Mouse (Mus musculus) intestine, embryonic 14.5 days (tissue): ENCODE results near the gene Cldn34b2. TPM values are rescaled to one million over a fixed set of nuclear protein-coding genes. Genes with fewer than 3 reads are reported as not detected.
"Not testable (repeated sequence)": the region's sequence is repeated elsewhere in the genome, so short reads cannot be mapped to it uniquely, and the experiment has no call there.

Experiments
- ATAC-seq: fragments of 200-750 bp; cut with Nextera tagmentation; replicated peaks from 2 replicates; pipeline ENCODE4 v1.8.0; 2017; ENCODE audit warnings: low read depth, moderate number of reproducible peaks, moderate TSS enrichment, moderate library complexity; ENCODE audit not compliant: low FRiP score, low TSS enrichment
- DNase-seq: peaks from one replicate; pipeline ENCODE4 v3.0.0-alpha.2; 2018; ENCODE audit warnings: low spot score
- H3K27ac ChIP-seq: fragments of 300-500 bp; sonication (generic); 2 replicates; pipeline ENCODE4 v1.5.1; 2014; ENCODE audit warnings: low read depth, mild to moderate bottlenecking, control low read depth
- H3K27me3 ChIP-seq: fragments of 300-500 bp; sonication (generic); replicated peaks from 2 replicates; pipeline ENCODE4 v1.6.1; 2014; ENCODE audit warnings: low read length, control low read depth; ENCODE audit not compliant: control insufficient read depth, insufficient read depth
- H3K36me3 ChIP-seq: fragments of 300-500 bp; sonication (generic); 2 replicates; pipeline ENCODE4 v1.6.1; 2014; ENCODE audit warnings: low read length, control low read depth; ENCODE audit not compliant: control insufficient read depth, insufficient read depth
- H3K4me1 ChIP-seq: fragments of 300-500 bp; sonication (generic); replicated peaks from 2 replicates; pipeline ENCODE4 v1.6.1; 2014; ENCODE audit warnings: low read length, control low read depth, mixed read lengths; ENCODE audit not compliant: control insufficient read depth, insufficient read depth
- H3K4me2 ChIP-seq: fragments of 300-500 bp; sonication (generic); 2 replicates; pipeline ENCODE4 v1.6.1; 2014; ENCODE audit warnings: low read length
- H3K4me3 ChIP-seq: fragments of 300-500 bp; sonication (generic); 2 replicates; pipeline ENCODE4 v1.5.1; 2014; ENCODE audit warnings: low read depth, low read length, control low read depth, mixed read lengths
- H3K9ac ChIP-seq: fragments of 300-500 bp; sonication (generic); 2 replicates; pipeline ENCODE4 v1.6.1; 2014; ENCODE audit warnings: mild to moderate bottlenecking, low read length
- H3K9me3 ChIP-seq: fragments of 300-500 bp; sonication (generic); 2 replicates; pipeline ENCODE4 v1.6.1; 2016; ENCODE audit warnings: low read length, control low read depth; ENCODE audit not compliant: control insufficient read depth
- WGBS: fragments of 180-500 bp; shearing (Covaris S2); extraction: QIAGEN DNeasy Blood & Tissue Kit; methylation state at CpG from one replicate; pipeline ENCODE4 v1.1.7; 2014; 5-methylcytosine and 5-hydroxymethylcytosine counted together
- polyA plus RNA-seq: library from polyadenylated mRNA; unstranded; fragments of >200 nt; fragmentation: Nextera tagmentation; extraction: Ambion mirVana; gene quantifications from 2 replicates; pipeline ENCODE4 v1.2.1, GENCODE M21; 2014

Gene Cldn34b2
- not detected in 2 replicates for polyA plus RNA-seq

GRCm38 (mm10) chrX:155128312-155128711, at the start of gene Cldn34b2:
TSS of gene Cldn34b2 (minus strand) at chrX:155128412.
- not testable (repeated sequence) for H3K36me3 ChIP-seq, H3K4me2 ChIP-seq, H3K27me3 ChIP-seq, H3K9ac ChIP-seq, DNase-seq, H3K9me3 ChIP-seq, H3K4me3 ChIP-seq, ATAC-seq, H3K27ac ChIP-seq, H3K4me1 ChIP-seq
- WGBS: 76% methylated on average over 3 of the region's 3 CpGs

- Histone ChIP-seq H3K4me2 (no peak overlapping the region), H3K27me3 (no peaks in the 10 kb centered on the region), H3K9me3 (no peaks in the 10 kb centered on the region), H3K4me3 (no peak overlapping the region), H3K36me3 (no peaks in the 10 kb centered on the region), H3K27ac (no peak overlapping the region), H3K4me1 (no peaks in the 10 kb centered on the region), H3K9ac (no peak overlapping the region)
- WGBS: 62% methylated on average over 2 of the region's 2 CpGs
- no peak for ATAC-seq
- DNase-seq: no peak
Measured at GRCm38 (mm10) chrX:155177640-155178039, 49.4 kb upstream of the Cldn34b2 start.

- 79% methylated on average over 2 of the region's 2 CpGs for WGBS
- no peak overlapping the region for H3K9ac ChIP-seq
- no peaks in the 10 kb centered on the region for H3K9me3 ChIP-seq
- no peak overlapping the region for H3K4me2 ChIP-seq
- no peaks in the 10 kb centered on the region for H3K4me1 ChIP-seq
- H3K36me3 ChIP-seq: no peaks in the 10 kb centered on the region
- no peak overlapping the region for H3K27ac ChIP-seq
- H3K4me3 ChIP-seq: no peak overlapping the region
- ATAC-seq (no peak), DNase-seq (no peak)
- no peaks in the 10 kb centered on the region for H3K27me3 ChIP-seq
Measured at GRCm38 (mm10) chrX:155177230-155177629, 49.0 kb upstream of the Cldn34b2 start.

- H3K9me3 ChIP-seq: no peaks in the 10 kb centered on the region
- WGBS: 33% methylated on average over 4 of the region's 4 CpGs
- H3K4me2 ChIP-seq: no peak overlapping the region
- H3K4me3 ChIP-seq: no peak overlapping the region
- H3K27me3 ChIP-seq: no peaks in the 10 kb centered on the region
- DNase-seq (no peak), ATAC-seq (peak; percentile 76)
- no peak overlapping the region for H3K27ac ChIP-seq
- H3K4me1 ChIP-seq: no peaks in the 10 kb centered on the region
- no peaks in the 10 kb centered on the region for H3K36me3 ChIP-seq
- no peak overlapping the region for H3K9ac ChIP-seq
Measured at GRCm38 (mm10) chrX:155175568-155175967, 47.4 kb upstream of the Cldn34b2 start.

- no peak for DNase-seq
- Histone ChIP-seq H3K4me2 (no peak overlapping the region), H3K4me1 (no peaks in the 10 kb centered on the region), H3K27ac (no peak overlapping the region), H3K9me3 (no peaks in the 10 kb centered on the region), H3K4me3 (no peak overlapping the region), H3K9ac (no peak overlapping the region), H3K36me3 (no peaks in the 10 kb centered on the region), H3K27me3 (no peaks in the 10 kb centered on the region)
- ATAC-seq: no peak
Measured at GRCm38 (mm10) chrX:155172310-155172709, 44.1 kb upstream of the Cldn34b2 start.

- Histone ChIP-seq H3K4me3 (no peak overlapping the region), H3K27ac (no peak overlapping the region), H3K4me2 (no peak overlapping the region), H3K27me3 (no peaks in the 10 kb centered on the region), H3K9ac (no peak overlapping the region), H3K36me3 (no peaks in the 10 kb centered on the region), H3K4me1 (no peaks in the 10 kb centered on the region), H3K9me3 (no peaks in the 10 kb centered on the region)
- ATAC-seq: no peak
- WGBS: 69% methylated on average over 1 of the region's 1 CpGs
- DNase-seq: no peak
Measured at GRCm38 (mm10) chrX:155171754-155172153, 43.5 kb upstream of the Cldn34b2 start.

GRCm38 (mm10) chrX:155169886-155170285, 41.7 kb upstream of the Cldn34b2 start:
- no peaks in the 10 kb centered on the region for H3K4me1 ChIP-seq
- ATAC-seq (no peak), DNase-seq (no peak)
- no peak overlapping the region for H3K9ac ChIP-seq
- H3K9me3 ChIP-seq: no peaks in the 10 kb centered on the region
- no peaks in the 10 kb centered on the region for H3K36me3 ChIP-seq
- H3K4me2 ChIP-seq: no peak overlapping the region
- 94% methylated on average over 8 of the region's 8 CpGs for WGBS
- no peak overlapping the region for H3K27ac ChIP-seq
- no peaks in the 10 kb centered on the region for H3K27me3 ChIP-seq
- no peak overlapping the region for H3K4me3 ChIP-seq

GRCm38 (mm10) chrX:155167667-155168066, 39.5 kb upstream of the Cldn34b2 start:
- Histone ChIP-seq H3K9ac (no peak overlapping the region), H3K4me3 (no peak overlapping the region), H3K9me3 (no peaks in the 10 kb centered on the region), H3K4me2 (no peak overlapping the region), H3K36me3 (no peaks in the 10 kb centered on the region), H3K4me1 (no peaks in the 10 kb centered on the region), H3K27me3 (no peaks in the 10 kb centered on the region), H3K27ac (no peak overlapping the region)
- DNase-seq (no peak), ATAC-seq (no peak)
- 93% methylated on average over 3 of the region's 3 CpGs for WGBS

GRCm38 (mm10) chrX:155166313-155166712, 38.1 kb upstream of the Cldn34b2 start:
- H3K27me3 ChIP-seq: no peaks in the 10 kb centered on the region
- H3K36me3 ChIP-seq: no peaks in the 10 kb centered on the region
- DNase-seq (no peak), ATAC-seq (no peak)
- no peak overlapping the region for H3K4me2 ChIP-seq
- no peak overlapping the region for H3K9ac ChIP-seq
- 47% methylated on average over 2 of the region's 2 CpGs for WGBS
- H3K27ac ChIP-seq: no peak overlapping the region
- no peak overlapping the region for H3K4me3 ChIP-seq
- no peaks in the 10 kb centered on the region for H3K9me3 ChIP-seq
- no peaks in the 10 kb centered on the region for H3K4me1 ChIP-seq
